Mouse (Mus musculus): ENCODE data around the gene Map3k3. TPM values are rescaled to one million over a fixed set of nuclear protein-coding genes. Genes with fewer than 3 reads are reported as not detected.

Map3k3 gene
- polyA plus RNA-seq, 1 experiment = 27.8 TPM

GRCm38 (mm10) chr11:106158081-106158929 lies 73.9 kb downstream of the Map3k3 start:
- H3K27ac ChIP-seq (ENCODE audit: insufficient read depth, low read depth, low read length) = no peak overlapping the region
- WGBS = 49% methylated on average over 14 of the region's 14 CpGs
- TF ChIP-seq CTCF (conservative IDR thresholded peaks at IDR 0.05; ENCODE audit: insufficient read depth, insufficient read length, low read depth, low read length) (peak; percentile 69), POLR2A (IDR thresholded peaks at IDR 0.05; ENCODE audit: low read depth, low read length) (no peak)
- peak; percentile 31 for DNase-seq
- H3K36me3 ChIP-seq (ENCODE audit: control insufficient read depth, insufficient read depth, low read length) = no peaks in the 10 kb centered on the region
- no peaks in the 10 kb centered on the region for H3K27me3 ChIP-seq (replicated peaks; ENCODE audit: control insufficient read depth, insufficient read depth, low read length)
- peaks cover 6% of the 10 kb centered on the region; the same call in 1 of the 2 replicates for H3K4me1 ChIP-seq (ENCODE audit: control insufficient read depth, insufficient read depth, low read length)
- no peak overlapping the region for H3K4me3 ChIP-seq (ENCODE audit: insufficient read depth, low read depth, low read length)

- WGBS = 24% methylated on average over 9 of the region's 9 CpGs
- TF ChIP-seq POLR2A (IDR thresholded peaks at IDR 0.05; ENCODE audit: low read depth, low read length) (no peak), CTCF (conservative IDR thresholded peaks at IDR 0.05; ENCODE audit: insufficient read depth, insufficient read length, low read depth, low read length) (no peak)
- Histone ChIP-seq H3K27ac (ENCODE audit: insufficient read depth, low read depth, low read length) (peak overlapping the region; percentile 4; the same call in 1 of the 2 replicates), H3K36me3 (ENCODE audit: control insufficient read depth, insufficient read depth, low read length) (no peaks in the 10 kb centered on the region), H3K4me3 (ENCODE audit: insufficient read depth, low read depth, low read length) (peak overlapping the region; percentile 70), H3K27me3 (replicated peaks; ENCODE audit: control insufficient read depth, insufficient read depth, low read length) (no peaks in the 10 kb centered on the region), H3K4me1 (ENCODE audit: control insufficient read depth, insufficient read depth, low read length) (peaks cover 6% of the 10 kb centered on the region; the same call in 1 of the 2 replicates)
- DNase-seq = no peak
Measured at GRCm38 (mm10) chr11:106158930-106159215, 74.5 kb downstream of the Map3k3 start.

DNA sequence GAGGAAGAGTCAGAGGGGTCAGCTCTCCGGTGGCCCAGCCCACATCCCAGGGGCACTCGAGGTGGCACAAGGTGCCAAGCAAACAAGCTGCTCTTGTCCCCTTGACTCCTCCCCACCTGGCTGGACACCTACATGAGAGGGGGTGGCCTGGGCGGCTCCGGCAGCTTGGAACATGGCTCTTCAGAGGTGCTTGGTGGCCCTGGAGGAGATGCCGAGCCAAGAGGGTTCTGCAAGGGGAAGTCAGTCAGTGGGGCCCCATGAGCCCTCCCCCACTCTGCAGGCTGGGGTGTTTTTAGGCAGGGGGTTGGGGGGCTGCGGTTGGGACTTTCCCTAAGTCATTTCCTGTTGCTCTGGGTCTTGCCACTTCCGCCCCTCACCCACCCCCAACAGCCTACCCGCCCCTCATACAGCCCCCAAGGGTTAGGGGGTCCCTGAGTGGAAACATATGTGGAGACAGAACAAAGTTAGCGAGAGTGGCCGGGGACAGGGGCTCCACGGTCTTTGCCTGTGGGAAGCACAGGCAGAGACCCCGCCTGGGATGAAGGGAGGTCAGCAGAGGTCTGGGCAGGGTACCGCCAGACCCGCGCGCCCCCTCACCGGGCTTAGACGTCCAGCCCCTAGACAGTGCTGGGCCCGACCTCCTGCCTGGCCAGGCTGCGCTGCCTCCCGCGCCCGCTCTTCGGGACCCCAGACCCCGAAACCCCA lies 75.0 kb downstream of the Map3k3 start:
- peak; percentile 52 for DNase-seq
- TF ChIP-seq POLR2A (IDR thresholded peaks at IDR 0.05; ENCODE audit: low read depth, low read length) = no peak
- TF ChIP-seq CTCF (conservative IDR thresholded peaks at IDR 0.05; ENCODE audit: insufficient read depth, insufficient read length, low read depth, low read length) = no peak
- under 1% methylated on average over 25 of the region's 25 CpGs for WGBS
- no peaks in the 10 kb centered on the region for H3K36me3 ChIP-seq (ENCODE audit: control insufficient read depth, insufficient read depth, low read length)
- peak overlapping the region; percentile 70 for H3K4me3 ChIP-seq (ENCODE audit: insufficient read depth, low read depth, low read length)
- H3K27ac ChIP-seq (ENCODE audit: insufficient read depth, low read depth, low read length) = peak overlapping the region; percentile 22; the same call in 1 of the 2 replicates
- H3K27me3 ChIP-seq (replicated peaks; ENCODE audit: control insufficient read depth, insufficient read depth, low read length) = no peaks in the 10 kb centered on the region
- peaks cover 6% of the 10 kb centered on the region; the same call in 1 of the 2 replicates for H3K4me1 ChIP-seq (ENCODE audit: control insufficient read depth, insufficient read depth, low read length)

- 0 out of 2 replicates have a peak, but pooled peaks cover 4% of the 10 kb centered on the region for H3K4me1 ChIP-seq (ENCODE audit: control insufficient read depth, insufficient read depth, low read length)
- peak; percentile 75 for DNase-seq
- 2% methylated on average over 104 of the region's 106 CpGs for WGBS
- H3K4me3 ChIP-seq (ENCODE audit: insufficient read depth, low read depth, low read length) = peak overlapping the region; percentile 70
- no peaks in the 10 kb centered on the region for H3K27me3 ChIP-seq (replicated peaks; ENCODE audit: control insufficient read depth, insufficient read depth, low read length)
- no peaks in the 10 kb centered on the region for H3K36me3 ChIP-seq (ENCODE audit: control insufficient read depth, insufficient read depth, low read length)
- peak overlapping the region; percentile 55 for H3K27ac ChIP-seq (ENCODE audit: insufficient read depth, low read depth, low read length)
- peak; percentile 14 for TF ChIP-seq POLR2A (IDR thresholded peaks at IDR 0.05; ENCODE audit: low read depth, low read length)
- TF ChIP-seq CTCF (conservative IDR thresholded peaks at IDR 0.05; ENCODE audit: insufficient read depth, insufficient read length, low read depth, low read length) = no peak
Measured at GRCm38 (mm10) chr11:106159921-106160840, 75.8 kb downstream of the Map3k3 start.

DNA sequence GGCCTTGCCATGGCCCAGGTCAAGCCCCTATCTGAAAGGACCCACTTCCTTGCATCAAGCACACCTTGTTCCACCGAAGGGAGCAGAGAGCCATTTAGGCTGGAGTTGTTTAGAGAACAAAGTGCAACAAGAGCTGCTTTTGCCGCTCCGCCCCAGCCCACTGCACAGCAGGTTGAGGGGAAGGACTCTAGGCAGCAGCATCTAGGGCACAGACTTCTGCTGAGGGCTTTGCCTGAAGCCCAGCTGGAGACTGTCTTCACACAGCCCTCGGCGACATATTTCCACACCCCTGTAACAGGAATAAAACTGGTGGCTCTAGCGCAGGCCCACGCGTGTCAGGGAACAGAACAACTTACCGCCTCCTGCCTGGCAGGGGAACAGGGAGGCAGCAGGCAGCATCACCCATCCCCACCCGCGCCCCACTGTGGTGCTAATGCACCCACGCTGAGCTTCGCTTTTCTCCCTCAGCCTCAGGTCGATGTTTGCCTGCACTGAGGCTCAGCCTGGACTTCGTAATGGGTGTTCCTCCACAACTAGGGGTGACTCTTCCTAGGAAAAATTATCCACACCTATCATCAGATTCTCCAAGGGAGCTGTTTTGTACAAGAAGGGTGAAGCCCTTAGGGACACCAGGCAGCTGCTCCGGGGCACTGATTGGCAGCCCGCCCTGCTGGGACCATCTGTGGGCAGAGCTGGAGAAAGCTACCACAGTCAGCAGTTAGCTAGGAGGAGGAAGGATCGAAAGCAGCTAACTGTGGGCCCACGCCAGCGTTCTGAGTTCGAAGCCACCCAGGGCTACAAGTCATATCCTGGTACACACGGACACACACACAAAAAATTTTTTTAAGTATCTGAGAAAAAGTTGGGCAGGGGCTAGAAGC lies 76.7 kb downstream of the Map3k3 start, which contains the start of the genes Gm10840 and Limd2:
Gm10840 (plus strand) TSS at position 10 of the 881 bp plus-strand sequence.
Limd2 (minus strand) TSS at position 20 of the 881 bp plus-strand sequence.
- Histone ChIP-seq H3K36me3 (ENCODE audit: control insufficient read depth, insufficient read depth, low read length) (no peaks in the 10 kb centered on the region), H3K27ac (ENCODE audit: insufficient read depth, low read depth, low read length) (peak within 1 kb of the TSS; percentile 55), H3K4me3 (ENCODE audit: insufficient read depth, low read depth, low read length) (peak within 1 kb of the TSS; percentile 70), H3K4me1 (ENCODE audit: control insufficient read depth, insufficient read depth, low read length) (0 out of 2 replicates have a peak, but pooled peaks cover 3% of the 10 kb centered on the region), H3K27me3 (replicated peaks; ENCODE audit: control insufficient read depth, insufficient read depth, low read length) (no peaks in the 10 kb centered on the region)
- no peak for TF ChIP-seq CTCF (conservative IDR thresholded peaks at IDR 0.05; ENCODE audit: insufficient read depth, insufficient read length, low read depth, low read length)
- no peak for TF ChIP-seq POLR2A (IDR thresholded peaks at IDR 0.05; ENCODE audit: low read depth, low read length)
- DNase-seq = peak; percentile 39
- WGBS = 56% methylated on average over 22 of the region's 22 CpGs

- Histone ChIP-seq H3K36me3 (ENCODE audit: control insufficient read depth, insufficient read depth, low read length) (no peaks in the 10 kb centered on the region), H3K4me1 (ENCODE audit: control insufficient read depth, insufficient read depth, low read length) (0 out of 2 replicates have a peak, but pooled peaks cover 3% of the 10 kb centered on the region), H3K4me3 (ENCODE audit: insufficient read depth, low read depth, low read length) (no peak overlapping the region), H3K27me3 (replicated peaks; ENCODE audit: control insufficient read depth, insufficient read depth, low read length) (no peaks in the 10 kb centered on the region), H3K27ac (ENCODE audit: insufficient read depth, low read depth, low read length) (no peak overlapping the region)
- 83% methylated on average over 2 of the region's 2 CpGs for WGBS
- DNase-seq = no peak
- TF ChIP-seq CTCF (conservative IDR thresholded peaks at IDR 0.05; ENCODE audit: insufficient read depth, insufficient read length, low read depth, low read length) = no peak
- TF ChIP-seq POLR2A (IDR thresholded peaks at IDR 0.05; ENCODE audit: low read depth, low read length) = no peak
Measured at GRCm38 (mm10) chr11:106162237-106162636, 77.8 kb downstream of the Map3k3 start.

All from kidney, adult 2 months (tissue).